17 mouse cellular contexts compared by ENCODE assay signal in the genomic region with DNA sequence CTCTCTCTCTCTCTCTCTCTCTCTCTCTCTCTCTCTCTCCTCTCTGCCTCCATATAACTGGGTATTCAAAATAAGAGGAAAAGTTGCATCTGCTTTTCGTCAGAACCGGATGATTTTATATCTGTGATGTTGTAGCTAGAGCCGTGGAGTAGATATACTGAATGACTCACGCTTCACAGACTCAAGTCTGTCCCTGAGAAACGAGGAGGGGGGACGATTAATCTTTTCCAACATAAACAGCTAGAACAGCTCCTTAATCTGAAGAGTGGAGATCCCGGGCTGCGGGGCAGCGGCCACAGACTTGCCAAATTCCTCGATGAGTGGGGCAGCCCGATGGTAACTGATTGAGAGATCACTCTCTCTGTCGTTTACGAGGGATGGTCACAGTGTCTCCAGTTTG.
A peak's percentile ranks its signal among the peaks of the same experiment; 100 is the strongest.
DNase-seq lines count a peak whose midpoint lies in the region; ATAC-seq and TF ChIP-seq lines count a peak whose summit lies in the region.
"Had no signal": no experiment of that assay in that cellular context is flagged by ENCODE, and none has a peak within 500 bp of the region (broad histone marks: within the 10 kb centered on the region; RNA-seq: fewer than 3 reads in every experiment).

No protein-coding gene starts in this region.

- no peak overlapping the region for H3K4me3 ChIP-seq in lung, embryonic 14.5 days (ENCODE audit: low read depth, low read length)
- no peak overlapping the region for H3K4me3 ChIP-seq in stomach, embryonic 15.5 days (replicated peaks)
- H3K4me3 ChIP-seq: liver, embryonic 12.5 days had no signal

- peak; percentile 70 for ATAC-seq in lung, embryonic 14.5 days (ENCODE audit: insufficient read depth)
- ATAC-seq in stomach, embryonic 15.5 days (ENCODE audit: insufficient read depth, low FRiP score, low read depth) = peak; percentile 82
- ATAC-seq: liver, embryonic 12.5 days had no signal

- peaks cover 3% of the 10 kb centered on the region; the same call in 1 of the 2 replicates for H3K4me1 ChIP-seq in lung, embryonic 14.5 days (ENCODE audit: insufficient read depth)
- no peaks in the 10 kb centered on the region for H3K4me1 ChIP-seq in stomach, embryonic 15.5 days
- H3K4me1 ChIP-seq: liver, embryonic 12.5 days had no signal

- H3K36me3 ChIP-seq in lung, embryonic 14.5 days (ENCODE audit: insufficient read depth) = no peaks in the 10 kb centered on the region
- H3K36me3 ChIP-seq in stomach, embryonic 15.5 days = no peaks in the 10 kb centered on the region
- H3K36me3 ChIP-seq: liver, embryonic 12.5 days had no signal

- no peaks in the 10 kb centered on the region for H3K27me3 ChIP-seq in lung, embryonic 14.5 days (ENCODE audit: insufficient read depth, low read length)
- H3K27me3 ChIP-seq in stomach, embryonic 15.5 days (replicated peaks) = no peaks in the 10 kb centered on the region
- H3K27me3 ChIP-seq: CH12.LX; liver, embryonic 12.5 days had no signal

- TF ChIP-seq CTCF in lung, embryonic 14.5 days (IDR thresholded peaks at IDR 0.05; ENCODE audit: low read depth) = no peak

- no peak overlapping the region for H3K9ac ChIP-seq in lung, embryonic 14.5 days
- no peak overlapping the region for H3K9ac ChIP-seq in stomach, embryonic 15.5 days
- H3K9ac ChIP-seq: liver, embryonic 12.5 days had no signal

- no peak overlapping the region for H3K27ac ChIP-seq in lung, embryonic 14.5 days (ENCODE audit: low read depth)
- H3K27ac ChIP-seq in stomach, embryonic 15.5 days = no peak overlapping the region
- H3K27ac ChIP-seq: liver, embryonic 12.5 days had no signal

- peak; percentile 21 for DNase-seq in adrenal gland, adult 8-10 months
- no peak for DNase-seq in adrenal gland, adult 18-20 months (ENCODE audit: low spot score in 2 of 2)
- DNase-seq in lung, embryonic 14.5 days = peak; percentile 78
- no peak for DNase-seq in lung, adult 18-20 months
- DNase-seq in adrenal gland, postnatal 14 days = peak; percentile 44
- DNase-seq in urinary bladder, postnatal 14 days (ENCODE audit: low spot score) = no peak
- no peak for DNase-seq in layer of hippocampus, adult 8-10 months (ENCODE audit: low spot score in 2 of 2)
- DNase-seq: cerebellum, adult 11 months; cerebellum, postnatal 25 days; gastrocnemius, postnatal 14 days; layer of hippocampus, adult 9-11 months; midbrain, embryonic 14.5 days; right cerebral cortex, adult 18-20 months; thymus, postnatal 25 days had no signal

- WGBS in lung, embryonic 14.5 days = 25% methylated on average over 13 of the region's 13 CpGs
- WGBS in stomach, embryonic 15.5 days = 32% methylated on average over 13 of the region's 13 CpGs

- no peaks in the 10 kb centered on the region for H3K9me3 ChIP-seq in lung, embryonic 14.5 days (ENCODE audit: low read depth, low read length)
- H3K9me3 ChIP-seq in stomach, embryonic 15.5 days = no peaks in the 10 kb centered on the region

- H3K4me2 ChIP-seq in lung, embryonic 14.5 days = peak overlapping the region; percentile 21; the same call in 1 of the 2 replicates
- H3K4me2 ChIP-seq in stomach, embryonic 15.5 days = no peak overlapping the region
- H3K4me2 ChIP-seq: liver, embryonic 12.5 days had no signal

Comparison
In these comparisons a context has a peak if more than half of its experiments do, and no peak if none do; other contexts are left out.
1. DNase-seq: peak in adrenal gland, adult 8-10 months (single experiment), lung, embryonic 14.5 days (single experiment) and adrenal gland, postnatal 14 days (single experiment); none in adrenal gland, adult 18-20 months (0 of 2), lung, adult 18-20 months (0 of 2), urinary bladder, postnatal 14 days (single experiment) and layer of hippocampus, adult 8-10 months (0 of 2).